Mouse (Mus musculus) liver, embryonic 14.5 days (tissue): Measurements from ENCODE around the gene Sc5d.

Experiments used
- CTCF ChIP-seq: IDR thresholded peaks from 2 replicates; pipeline ENCODE4 v1.5.1; 2016; ENCODE audit warnings: antibody characterized with exemption, low read depth, control low read depth
- EP300 ChIP-seq: IDR thresholded peaks from 2 replicates; pipeline ENCODE4 v1.6.1; 2016; ENCODE audit warnings: antibody characterized with exemption, low read depth

GRCm38 (mm10) chr9:42244173-42244572 lies 19.9 kb downstream of the Sc5d start:
- no peak for TF ChIP-seq CTCF
- no peak for TF ChIP-seq EP300
